Mouse (Mus musculus): ENCODE results near the gene Tnfrsf26. TPM values are rescaled to one million over a fixed set of nuclear protein-coding genes. Genes with fewer than 3 reads are reported as not detected.
A peak's percentile ranks its signal among the peaks of the same experiment; 100 is the strongest.
"Not testable (repeated sequence)": the region's sequence is repeated elsewhere in the genome, so short reads cannot be mapped to it uniquely, and the experiment has no call there.

The Tnfrsf26 gene
- under 1 TPM; 0.11 to 0.15 TPM for total RNA-seq (2021)
- long read RNA-seq, experiment 1 = 0 reads
- long read RNA-seq, experiment 2, partial matches to known transcripts = 0 of 1 reads
- long read RNA-seq, experiment 2, other reads (novel, unspliced or antisense) = 1 of 1 reads

DNA sequence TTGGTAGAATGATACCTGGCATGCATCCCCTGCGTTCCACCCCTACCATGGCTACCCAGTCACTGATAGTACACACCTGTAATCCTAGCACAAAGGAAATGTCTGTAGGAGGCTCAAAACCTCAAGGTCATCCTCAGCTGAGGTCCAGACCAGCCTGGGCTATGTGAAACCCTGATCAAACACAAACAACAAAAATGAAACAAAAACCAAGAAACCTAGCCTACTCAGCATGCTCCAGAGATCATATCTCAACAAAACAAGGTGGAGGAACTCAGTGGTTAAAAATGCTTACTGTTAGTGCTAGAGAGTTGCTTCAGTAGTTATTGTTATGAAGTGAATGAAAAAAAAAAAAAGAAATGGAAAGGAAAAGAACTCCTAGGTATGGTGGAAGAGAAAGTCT is at the start of gene Tnfrsf26:
Tnfrsf26 (minus strand) TSS at position 183 of the 400 bp plus-strand sequence.
- intact Hi-C loops (cut with DNase I) = no loop called here
- DNase-seq (ENCODE audit: low spot score in 2 of 2) = no peak

DNA sequence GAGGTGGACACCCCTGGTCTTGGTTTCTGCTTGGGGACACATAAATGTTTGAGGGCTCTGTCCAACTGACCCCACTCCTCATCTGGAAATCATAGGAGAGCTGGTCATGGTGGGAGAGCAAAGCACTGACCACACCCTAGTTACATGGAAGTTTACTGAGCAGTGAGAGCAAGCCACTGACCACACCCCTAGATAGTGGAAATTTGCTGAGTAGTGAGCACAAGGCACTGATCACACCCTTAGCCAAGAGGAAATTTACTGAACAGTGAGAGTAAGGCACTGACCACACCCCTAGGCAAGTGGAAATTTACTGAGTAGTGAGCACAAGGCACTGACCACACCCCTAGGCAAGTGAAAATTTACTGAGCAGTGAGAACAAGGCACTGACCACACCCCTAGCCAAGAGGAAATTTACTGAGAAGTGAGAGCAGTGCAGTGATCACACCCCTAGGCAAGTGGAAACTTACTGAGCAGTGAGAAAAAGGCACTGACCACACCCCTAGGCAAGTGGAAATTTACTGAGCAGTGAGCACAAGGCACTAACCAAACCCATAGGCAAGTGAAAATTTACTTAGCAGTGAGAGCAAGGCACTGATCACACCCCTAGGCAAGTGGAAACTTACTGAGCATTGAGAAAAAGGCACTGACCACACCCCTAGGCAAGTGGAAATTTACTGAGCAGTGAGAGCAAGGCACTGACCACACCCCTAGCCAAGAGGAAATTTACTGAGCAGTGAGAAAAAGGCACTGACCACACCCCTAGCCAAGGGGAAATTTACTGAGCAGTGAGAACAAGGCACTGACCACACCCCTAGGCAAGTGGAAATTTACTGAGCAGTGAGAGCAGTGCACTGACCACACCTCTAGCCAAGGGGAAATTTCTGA is 38.1 kb upstream of the Tnfrsf26 start:
- DNase-seq (ENCODE audit: low spot score in 2 of 2) = no peak
- intact Hi-C loops (cut with DNase I) = loop anchor here (1.0 kb wide), 1 partner anchor 28 kb away; no protein-coding TSS in a partner anchor

DNA sequence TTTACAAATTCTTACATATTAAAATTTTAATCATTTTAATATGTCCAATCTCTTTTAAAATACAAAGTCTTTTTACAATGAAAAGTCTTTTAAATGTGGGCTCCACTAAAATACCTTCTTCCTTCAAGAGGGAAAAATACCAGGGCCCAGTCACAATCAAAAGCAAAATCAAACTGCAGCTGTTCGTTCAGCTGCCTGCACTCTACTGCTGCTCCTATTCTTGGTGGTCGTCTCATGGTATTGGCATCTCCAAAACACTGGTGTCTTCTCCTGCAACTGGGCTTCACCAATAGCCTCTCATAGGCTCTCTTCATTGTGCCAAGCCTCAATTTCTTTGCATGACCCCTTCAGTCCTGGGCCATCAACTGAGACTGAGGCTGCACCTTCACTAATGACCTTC is 34.9 kb upstream of the Tnfrsf26 start:
- no peak for DNase-seq (ENCODE audit: low spot score in 2 of 2)
- intact Hi-C loops (cut with DNase I) = no loop called here

DNA sequence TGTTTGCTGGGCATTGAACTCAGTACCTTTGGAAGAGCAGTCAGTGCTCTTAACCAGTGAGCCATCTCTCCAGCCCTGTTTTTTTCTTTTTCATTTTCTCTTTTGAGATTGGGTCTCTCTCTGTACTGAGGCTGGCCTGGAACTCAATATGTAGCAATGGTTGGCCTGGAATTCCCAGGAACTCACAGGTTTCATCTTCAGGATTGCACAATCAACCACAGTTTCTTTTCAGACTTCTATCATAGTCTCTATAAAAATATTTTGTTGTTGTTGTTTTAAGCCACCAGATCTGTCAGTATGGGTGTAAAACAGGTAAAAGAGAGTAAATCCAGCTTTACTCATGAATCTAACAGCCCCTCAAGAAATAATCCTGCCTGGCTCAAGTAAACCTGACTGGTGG is 32.3 kb upstream of the Tnfrsf26 start:
- no peak for DNase-seq (ENCODE audit: low spot score in 2 of 2)
- intact Hi-C loops (cut with DNase I) = no loop called here

DNA sequence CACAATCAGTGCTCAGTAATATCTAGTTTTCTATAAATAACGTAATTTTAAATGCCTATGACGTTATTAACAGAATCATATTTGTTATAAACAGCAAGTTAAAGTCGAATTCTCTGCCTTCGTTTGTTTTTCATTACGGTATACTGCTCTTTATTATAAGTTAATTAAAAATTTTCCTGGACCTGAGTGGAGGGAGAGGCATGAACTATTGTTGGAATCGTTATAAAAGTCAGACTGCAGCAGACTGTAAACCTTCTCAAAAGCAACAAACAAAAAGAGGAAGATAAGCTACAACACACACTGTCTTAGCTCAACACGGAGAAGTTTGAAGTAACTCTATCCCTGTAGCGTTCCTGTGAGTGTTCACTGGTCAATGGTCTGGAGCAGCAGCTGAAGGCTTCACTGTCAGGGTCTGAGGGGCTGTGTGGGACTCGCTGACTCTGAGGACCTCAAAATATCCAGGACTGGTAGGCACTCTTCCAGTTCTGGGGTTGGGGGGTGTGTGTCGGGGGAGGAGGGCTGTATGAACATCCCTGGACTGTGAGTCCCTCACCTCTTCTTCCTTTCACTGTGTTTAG is 21.3 kb upstream of the Tnfrsf26 start:
- intact Hi-C loops (cut with DNase I) = loop anchor here (2.0 kb wide), 1 partner anchor 33 kb away; no protein-coding TSS in a partner anchor
- DNase-seq (ENCODE audit: low spot score in 2 of 2) = not testable (repeated sequence)

DNA sequence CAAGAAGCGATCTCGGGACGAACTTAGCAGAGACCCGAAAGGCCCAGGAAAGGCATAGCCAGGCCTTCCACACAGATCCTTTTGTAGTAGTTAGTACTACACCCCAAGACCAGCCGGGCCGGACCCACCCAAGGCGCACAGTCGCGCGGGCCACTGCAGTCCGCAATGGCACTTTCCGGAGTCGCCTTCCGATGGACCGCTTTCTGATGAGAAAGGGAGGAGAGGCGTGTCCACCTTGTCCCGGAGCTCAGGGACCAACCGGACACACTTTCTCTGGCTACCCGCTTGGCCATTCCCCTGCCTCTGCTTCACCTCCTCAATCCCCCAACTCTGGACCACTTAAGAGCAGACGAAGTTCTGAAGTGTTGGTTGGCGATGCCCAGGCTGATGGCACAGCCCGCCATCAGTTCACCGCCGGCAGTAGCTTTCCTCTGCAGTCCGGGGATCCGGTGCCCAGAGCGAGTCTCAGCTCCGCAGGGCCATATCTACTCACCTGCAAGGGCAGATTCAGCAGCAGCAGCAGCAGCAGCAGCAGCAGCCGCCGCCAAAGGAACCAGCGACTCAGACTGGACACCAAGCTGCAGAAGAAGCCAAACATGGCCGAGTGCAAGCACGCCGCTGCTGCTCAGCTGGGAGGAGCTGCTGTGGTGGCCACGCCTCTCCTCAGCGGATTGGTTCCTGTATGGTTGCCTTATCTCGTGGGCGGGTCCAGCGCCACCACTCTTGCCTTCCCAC is 20.7 kb upstream of the Tnfrsf26 start, which contains the start of gene Tnfrsf22:
Tnfrsf22 (minus strand) TSS at position 628 of the 735 bp plus-strand sequence.
- peak; percentile 77 for DNase-seq (ENCODE audit: low spot score in 2 of 2)
- intact Hi-C loops (cut with DNase I) = loop anchor here (2.0 kb wide), 1 partner anchor 34 kb away; no protein-coding TSS in a partner anchor

DNA sequence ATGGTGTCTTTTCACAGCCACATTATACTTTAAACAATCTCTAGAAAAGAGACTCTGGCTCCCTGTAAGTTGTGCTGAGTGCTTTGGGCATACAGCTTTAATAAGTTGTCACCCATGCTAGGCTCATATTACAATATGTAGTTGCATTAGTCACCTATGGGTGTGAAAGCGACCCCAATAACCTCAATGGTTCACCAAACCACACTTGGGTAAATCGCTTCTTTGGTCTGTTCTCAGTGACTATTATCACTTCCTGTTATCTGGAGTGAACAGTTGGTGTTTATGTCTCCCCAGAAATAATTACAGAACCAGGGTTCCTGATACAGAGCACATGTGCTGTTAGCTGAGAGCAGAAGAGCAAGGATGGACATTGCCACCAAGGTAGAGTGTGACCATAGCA is 15.4 kb upstream of the Tnfrsf26 start:
- DNase-seq (ENCODE audit: low spot score in 2 of 2); intact Hi-C loops (cut with DNase I): not testable (repeated sequence)

DNA sequence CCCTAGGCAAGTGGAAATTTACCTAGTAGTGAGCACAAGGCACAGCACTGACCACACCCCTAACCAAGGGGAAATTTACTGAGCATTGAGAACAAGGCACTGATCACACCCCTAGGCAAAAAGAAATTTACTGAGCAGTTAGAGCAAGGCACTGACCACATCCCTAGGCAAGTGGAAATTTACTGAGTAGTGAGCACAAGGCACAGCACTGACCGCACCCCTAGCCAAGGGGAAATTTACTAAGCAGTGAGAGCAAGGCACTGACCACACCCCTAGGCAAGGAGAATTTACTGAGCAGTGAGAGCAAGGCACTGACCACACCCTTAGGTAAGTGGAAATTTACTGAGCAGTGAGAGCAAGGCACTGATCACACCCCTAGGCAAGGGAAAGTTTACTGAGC is 8.2 kb upstream of the Tnfrsf26 start:
- intact Hi-C loops (cut with DNase I) = no loop called here
- DNase-seq (ENCODE audit: low spot score in 2 of 2) = no peak

DNA sequence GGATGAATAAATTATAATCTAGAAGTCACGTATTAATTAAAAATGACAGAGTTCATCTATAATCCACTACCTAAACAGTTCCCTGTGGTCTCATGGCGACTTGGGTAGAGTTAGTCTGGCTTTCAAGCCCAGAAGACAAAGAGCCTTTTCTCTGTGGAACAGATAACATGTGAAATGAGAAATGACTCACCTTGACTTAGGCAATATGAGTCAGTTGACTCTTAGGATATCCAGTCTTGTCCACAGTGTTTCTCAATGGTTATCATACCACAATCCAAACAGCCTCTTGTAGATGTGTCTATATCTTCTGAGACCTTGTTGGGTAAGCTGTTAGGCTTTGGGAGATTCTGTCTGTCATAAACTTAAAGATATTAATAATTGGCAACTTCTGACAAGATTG is 3.0 kb upstream of the Tnfrsf26 start:
- DNase-seq (ENCODE audit: low spot score in 2 of 2) = no peak
- intact Hi-C loops (cut with DNase I) = no loop called here

DNA sequence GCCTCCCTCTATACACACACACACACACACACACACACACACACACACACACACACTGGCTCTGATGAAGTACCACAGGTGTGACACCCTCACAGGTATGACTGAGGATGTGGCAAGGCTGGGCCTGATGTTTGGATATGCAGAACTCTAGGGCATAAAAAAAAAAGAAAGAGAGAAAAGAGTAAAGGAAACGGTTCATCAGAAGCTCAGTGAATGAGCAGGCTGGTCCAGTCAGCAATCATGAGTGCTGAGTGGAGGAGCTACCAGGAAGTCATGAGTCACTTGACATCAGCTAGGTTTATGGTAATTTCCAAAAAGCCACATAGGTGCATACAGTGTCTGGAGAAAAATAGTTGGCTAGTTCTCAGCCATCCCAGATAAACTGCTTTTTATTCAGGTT is 979 bp upstream of the Tnfrsf26 start:
- intact Hi-C loops (cut with DNase I) = no loop called here

DNA sequence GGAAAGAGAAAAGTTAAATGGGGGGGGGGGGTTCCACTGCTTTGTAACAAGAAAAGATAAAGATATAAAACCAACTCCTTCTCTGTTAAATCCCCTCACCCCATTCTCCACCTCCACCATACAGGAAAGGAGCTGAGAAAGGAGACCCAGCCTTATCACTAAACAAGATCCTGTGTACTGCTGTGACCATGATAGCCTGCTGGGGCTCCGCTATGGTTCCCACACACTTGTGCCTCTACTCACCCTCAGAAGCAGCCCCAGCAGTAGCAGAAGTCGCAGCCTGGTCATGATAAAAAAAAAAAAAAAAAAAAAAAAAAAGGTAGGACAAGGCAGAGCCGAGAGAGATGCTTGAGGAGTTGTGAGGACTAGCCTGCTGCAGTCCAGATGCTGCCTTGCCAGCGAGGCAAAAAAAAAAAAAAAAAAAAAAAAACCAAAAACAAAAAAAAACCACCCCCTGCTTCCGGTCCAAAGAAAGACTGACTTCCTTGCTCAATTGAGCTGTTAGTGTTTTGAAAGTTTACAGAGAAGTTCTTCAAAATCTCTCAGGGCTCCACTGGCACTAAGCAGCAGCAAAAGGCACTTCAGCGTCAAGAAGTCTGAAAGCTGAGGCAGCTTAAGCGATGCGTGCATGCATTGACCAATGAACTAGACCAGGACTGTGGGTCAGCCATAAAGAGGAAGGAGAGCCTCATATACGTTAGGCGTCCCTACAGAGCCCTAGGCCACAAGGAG is 801 bp downstream of the Tnfrsf26 start:
- intact Hi-C loops (cut with DNase I) = no loop called here
- DNase-seq (ENCODE audit: low spot score in 2 of 2) = no peak

More for the DNA sequence above, 979 bp upstream of the Tnfrsf26 start:
- DNase-seq (ENCODE audit: low spot score in 2 of 2) = no peak

DNA sequence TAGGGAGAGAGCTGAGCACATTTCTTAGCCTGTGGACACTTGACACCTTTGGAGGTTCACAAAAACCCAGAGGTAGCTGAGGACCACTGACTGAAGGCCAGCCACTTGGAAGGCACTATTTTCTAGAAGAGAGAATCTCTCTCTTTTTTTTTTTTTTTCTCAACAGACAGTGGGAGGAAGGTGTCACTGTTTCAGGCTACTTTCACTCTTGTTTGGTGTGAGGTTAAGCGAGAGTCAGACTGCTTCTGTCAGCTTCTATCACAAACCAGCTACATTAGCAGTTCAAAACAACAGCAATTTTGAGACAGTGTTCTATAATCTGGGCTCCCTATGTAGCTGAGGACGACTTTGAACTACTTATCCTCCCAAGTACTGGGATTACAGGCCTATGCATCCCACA is 2.3 kb downstream of the Tnfrsf26 start:
- intact Hi-C loops (cut with DNase I) = no loop called here
- DNase-seq (ENCODE audit: low spot score in 2 of 2) = no peak

DNA sequence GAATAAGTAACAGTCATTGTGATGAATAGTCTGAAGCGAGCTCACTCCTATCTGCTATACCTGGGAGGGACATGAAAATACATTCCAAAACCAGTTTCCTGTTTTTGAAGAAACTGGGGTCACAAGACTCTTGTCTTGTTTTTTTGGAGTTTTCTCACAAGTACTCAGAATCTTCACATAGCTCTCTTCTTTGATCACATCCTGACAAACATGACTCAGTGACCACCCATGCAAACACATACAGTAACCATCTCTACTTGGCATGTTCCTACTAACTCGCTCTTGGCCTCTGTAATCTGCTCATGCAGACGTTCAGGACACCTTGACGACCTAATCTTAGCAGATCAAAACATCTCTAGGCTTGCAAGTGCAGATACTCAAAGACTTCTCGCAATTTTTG is 3.4 kb downstream of the Tnfrsf26 start:
- intact Hi-C loops (cut with DNase I) = no loop called here
- no peak for DNase-seq (ENCODE audit: low spot score in 2 of 2)

DNA sequence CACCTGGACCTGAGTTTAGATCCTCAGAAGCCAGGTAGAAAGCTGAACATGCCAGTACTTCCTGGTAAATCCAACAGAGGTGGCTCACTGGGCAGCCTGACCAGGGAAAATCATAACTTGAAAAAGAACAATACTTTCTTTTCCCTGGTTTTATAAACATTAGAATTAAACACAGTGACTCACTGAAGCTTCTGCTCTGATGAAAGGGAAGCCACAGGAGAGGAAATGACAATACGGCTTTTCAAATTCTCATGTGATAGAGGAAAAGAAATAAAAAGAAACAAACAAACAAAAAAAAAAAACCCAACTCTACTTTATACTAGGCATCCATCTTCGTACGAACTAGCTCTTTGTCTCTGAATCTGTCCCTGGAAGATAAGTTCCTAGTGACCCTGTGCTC is 4.0 kb downstream of the Tnfrsf26 start:
- no peak for DNase-seq (ENCODE audit: low spot score in 2 of 2)
- intact Hi-C loops (cut with DNase I) = no loop called here

DNA sequence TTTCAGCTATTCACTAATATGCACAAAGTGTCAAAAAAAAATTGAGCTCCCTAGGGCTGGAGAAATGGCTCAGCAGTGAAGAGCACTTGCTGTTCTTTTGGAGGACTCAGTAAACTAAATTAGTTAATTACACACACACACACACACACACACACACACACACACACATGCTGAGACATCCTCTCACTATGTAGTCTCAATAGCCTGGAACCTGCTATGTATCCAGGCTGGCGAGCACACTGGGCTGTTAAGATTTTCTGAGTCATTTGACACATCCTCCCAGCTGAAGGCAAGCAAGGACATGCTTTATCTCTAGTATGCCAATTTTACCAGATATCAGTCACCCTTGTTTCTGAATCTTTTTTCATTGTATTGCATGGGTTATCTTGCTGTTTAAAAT is 7.6 kb downstream of the Tnfrsf26 start:
- intact Hi-C loops (cut with DNase I) = no loop called here
- DNase-seq (ENCODE audit: low spot score in 2 of 2) = peak; percentile 31 to 63

DNA sequence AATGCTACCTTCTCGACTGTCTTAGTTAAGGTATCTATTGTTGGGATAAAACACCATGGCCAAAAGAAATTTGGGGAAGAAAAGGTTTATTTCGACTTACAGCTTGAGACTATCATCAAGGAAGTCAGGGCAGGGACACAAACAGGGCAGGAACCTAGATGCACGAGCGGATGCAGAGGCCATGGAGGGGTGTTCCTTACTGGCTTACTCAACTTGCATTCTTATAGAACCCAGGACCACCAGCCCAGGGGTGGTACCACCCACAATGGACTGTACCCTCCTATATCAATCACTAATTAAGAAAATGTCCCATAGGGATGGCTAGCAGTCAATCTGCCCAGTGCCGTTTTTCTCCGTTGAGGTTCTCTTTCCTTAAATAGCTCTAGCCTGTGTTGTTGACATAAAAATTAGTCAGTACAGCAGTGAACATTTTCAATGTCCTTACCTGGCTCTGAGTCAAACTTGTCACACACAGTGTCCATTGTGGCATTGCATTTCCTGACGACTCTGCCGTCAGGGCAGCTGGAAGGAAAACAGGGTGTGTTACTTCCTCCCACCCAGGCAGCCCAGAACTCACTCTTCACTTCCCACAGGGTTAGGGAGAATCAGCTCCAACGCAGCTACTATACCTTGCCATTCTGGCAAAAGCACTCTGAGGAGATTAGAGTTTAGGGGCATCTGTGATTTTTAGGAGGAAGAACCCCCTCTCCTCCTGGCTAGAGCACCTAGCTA is 14.0 kb downstream of the Tnfrsf26 start:
- DNase-seq (ENCODE audit: low spot score in 2 of 2) = no peak
- intact Hi-C loops (cut with DNase I) = no loop called here

DNA sequence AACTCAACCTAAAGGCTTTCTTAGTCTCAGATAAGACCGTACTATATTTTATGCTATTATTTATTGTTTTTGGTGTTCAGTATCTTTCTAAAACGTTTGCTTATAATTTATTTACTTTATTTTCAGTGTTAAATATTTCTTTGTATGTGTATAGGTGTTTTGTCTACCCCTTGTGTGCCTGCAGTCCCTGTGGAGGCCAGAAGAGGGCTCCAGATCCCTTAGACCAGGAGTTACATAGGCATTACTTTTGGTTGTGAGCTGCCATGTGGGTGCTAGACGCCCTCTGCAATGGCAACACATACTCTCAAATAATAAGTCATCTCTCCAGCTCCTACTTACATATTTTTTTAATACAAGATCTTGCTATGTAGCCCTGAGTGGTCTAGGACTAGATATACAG is 16.3 kb downstream of the Tnfrsf26 start:
- intact Hi-C loops (cut with DNase I) = no loop called here
- no peak for DNase-seq (ENCODE audit: low spot score in 2 of 2)

DNA sequence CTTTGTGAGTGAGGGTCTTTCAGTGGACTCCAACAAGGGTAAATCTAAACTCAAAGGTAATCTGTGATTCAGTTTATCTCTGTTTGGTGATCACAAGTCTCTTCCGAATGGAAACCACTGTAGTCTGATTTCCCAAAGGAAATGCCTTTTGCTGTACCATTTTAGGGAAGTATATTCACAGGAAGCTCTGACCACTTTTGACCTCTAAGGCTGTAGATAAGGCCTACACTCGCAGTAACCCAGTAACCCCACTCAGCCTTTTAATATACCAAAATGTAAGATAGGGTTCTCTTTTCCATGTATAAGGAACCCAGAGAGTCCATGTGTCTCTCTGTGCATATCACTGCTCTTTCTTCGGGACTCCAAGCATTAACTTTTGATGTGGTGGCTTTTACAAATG is 23.2 kb downstream of the Tnfrsf26 start:
- intact Hi-C loops (cut with DNase I) = no loop called here
- no peak for DNase-seq (ENCODE audit: low spot score in 2 of 2)

DNA sequence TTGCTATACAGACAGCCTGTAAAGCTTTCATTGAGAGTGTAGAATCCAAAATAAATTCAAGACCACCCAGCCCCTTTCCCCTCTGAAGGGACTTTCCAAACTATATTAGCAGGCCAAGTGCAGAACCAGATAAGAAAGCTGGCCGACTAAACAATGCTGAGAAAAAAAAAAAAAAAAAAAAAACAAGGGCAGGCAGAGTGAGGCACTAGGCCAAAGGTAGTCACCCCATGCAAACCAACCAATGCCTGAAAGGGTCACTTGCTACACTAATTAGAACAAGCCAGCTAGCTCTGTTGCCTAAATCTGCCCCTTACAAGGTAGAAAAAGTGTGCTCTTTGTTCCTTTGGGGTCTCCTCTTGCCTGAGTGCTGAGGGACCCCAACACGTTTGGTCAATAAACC is 23.6 kb downstream of the Tnfrsf26 start:
- intact Hi-C loops (cut with DNase I) = no loop called here
- no peak for DNase-seq (ENCODE audit: low spot score in 2 of 2)
